Mouse (Mus musculus) thymus, adult 2 months (tissue): ENCODE measurements around the gene Adam30. TPM values are rescaled to one million over a fixed set of nuclear protein-coding genes. Genes with fewer than 3 reads are reported as not detected.

Source experiments
- DNase-seq: peaks from one replicate; pipeline ENCODE4 v3.0.0; 2021
- H3K27ac ChIP-seq: fragments of 200-500 bp; 2 replicates; pipeline ENCODE4 v1.5.1; 2012; ENCODE audit warnings: low read length, control low read depth; ENCODE audit not compliant: control insufficient read depth, insufficient read depth
- H3K27me3 ChIP-seq: fragments of 200-500 bp; 2 replicates; pipeline ENCODE4 v1.6.1; 2012; ENCODE audit warnings: mild to moderate bottlenecking, low read length, moderate library complexity, mixed read lengths; ENCODE audit not compliant: control insufficient read depth, insufficient read depth
- H3K36me3 ChIP-seq: fragments of 200-500 bp; 2 replicates; pipeline ENCODE4 v1.6.1; 2012; ENCODE audit warnings: mild to moderate bottlenecking, low read length, moderate library complexity; ENCODE audit not compliant: control insufficient read depth, insufficient read depth
- H3K4me1 ChIP-seq: fragments of 200-500 bp; replicated peaks from 2 replicates; pipeline ENCODE4 v1.6.1; 2012; ENCODE audit warnings: low read length; ENCODE audit not compliant: control insufficient read depth, insufficient read depth
- H3K4me3 ChIP-seq: fragments of 200-500 bp; 2 replicates; pipeline ENCODE4 v1.5.1; 2012; ENCODE audit warnings: mild to moderate bottlenecking, low read length, control low read depth, moderate library complexity; ENCODE audit not compliant: control insufficient read depth, insufficient read depth
- CTCF ChIP-seq: fragments of 200-500 bp; IDR thresholded peaks from 2 replicates; pipeline ENCODE4 v1.5.1; 2012; ENCODE audit warnings: mild to moderate bottlenecking, control low read depth, low read length, moderate library complexity, borderline replicate concordance; ENCODE audit not compliant: control insufficient read depth, poor library complexity, insufficient read depth; ENCODE audit errors: extremely low read depth
- POLR2A ChIP-seq: fragments of 200-500 bp; IDR thresholded peaks from 2 replicates; pipeline ENCODE4 v1.6.1; 2012; ENCODE audit warnings: mild to moderate bottlenecking, low read length, control low read depth, moderate library complexity; ENCODE audit not compliant: control insufficient read depth, poor library complexity, insufficient read depth; ENCODE audit errors: extremely low read depth
- WGBS: fragments of 180-500 bp; shearing (Covaris S2); methylation state at CpG from one replicate; pipeline ENCODE4 v1.1.7; 2018; 5-methylcytosine and 5-hydroxymethylcytosine counted together
- polyA plus RNA-seq: library from polyadenylated mRNA; depleted of rRNA; stranded (reverse); fragments of >200 nt; gene quantifications from 2 replicates; pipeline ENCODE4 v1.2.3, GENCODE M21; 2012

Gene Adam30
- polyA plus RNA-seq, 1 experiment = not detected

GRCm38 (mm10) chr3:98132636-98133035, 27.8 kb upstream of the Adam30 start:
- WGBS = 97% methylated on average over 8 of the region's 8 CpGs
- H3K4me1 ChIP-seq = no peaks in the 10 kb centered on the region
- H3K4me3 ChIP-seq = no peak overlapping the region
- TF ChIP-seq CTCF (no peak), POLR2A (no peak)
- no peaks in the 10 kb centered on the region for H3K27me3 ChIP-seq
- peaks cover 7% of the 10 kb centered on the region; the same call in 1 of the 2 replicates for H3K36me3 ChIP-seq
- no peak for DNase-seq
- H3K27ac ChIP-seq = no peak overlapping the region

- Histone ChIP-seq H3K4me1 (no peaks in the 10 kb centered on the region), H3K27ac (no peak overlapping the region), H3K27me3 (no peaks in the 10 kb centered on the region), H3K4me3 (no peak overlapping the region), H3K36me3 (peaks cover 54% of the 10 kb centered on the region)
- DNase-seq = no peak
- whole genome bisulfite sequencing = 98% methylated on average over 15 of the region's 15 CpGs
- no peak for TF ChIP-seq CTCF
- no peak for TF ChIP-seq POLR2A
Observed at GRCm38 (mm10) chr3:98141456-98141855, 19.0 kb upstream of the Adam30 start.

GRCm38 (mm10) chr3:98142862-98143261, 17.6 kb upstream of the Adam30 start:
- no peak overlapping the region for H3K4me3 ChIP-seq
- no peaks in the 10 kb centered on the region for H3K4me1 ChIP-seq
- DNase-seq = no peak
- no peak for TF ChIP-seq CTCF
- no peak for TF ChIP-seq POLR2A
- H3K36me3 ChIP-seq = peaks cover 68% of the 10 kb centered on the region
- no peak overlapping the region for H3K27ac ChIP-seq
- H3K27me3 ChIP-seq = no peaks in the 10 kb centered on the region
- WGBS = 97% methylated on average over 13 of the region's 13 CpGs

GRCm38 (mm10) chr3:98145204-98145603, 15.2 kb upstream of the Adam30 start:
- Histone ChIP-seq H3K27me3 (no peaks in the 10 kb centered on the region), H3K36me3 (peaks cover 59% of the 10 kb centered on the region), H3K4me1 (no peaks in the 10 kb centered on the region), H3K27ac (no peak overlapping the region), H3K4me3 (no peak overlapping the region)
- TF ChIP-seq CTCF = no peak
- TF ChIP-seq POLR2A = no peak
- 93% methylated on average over 10 of the region's 10 CpGs for WGBS
- DNase-seq = no peak

GRCm38 (mm10) chr3:98146471-98147410, 13.7 kb upstream of the Adam30 start:
- no peak for DNase-seq
- Histone ChIP-seq H3K4me3 (no peak overlapping the region), H3K36me3 (peaks cover 56% of the 10 kb centered on the region), H3K27me3 (no peaks in the 10 kb centered on the region), H3K27ac (no peak overlapping the region), H3K4me1 (no peaks in the 10 kb centered on the region)
- WGBS = 98% methylated on average over 29 of the region's 29 CpGs
- TF ChIP-seq POLR2A = no peak
- TF ChIP-seq CTCF = no peak

GRCm38 (mm10) chr3:98147706-98148105, 12.7 kb upstream of the Adam30 start:
- TF ChIP-seq POLR2A (no peak), CTCF (no peak)
- 97% methylated on average over 14 of the region's 14 CpGs for whole genome bisulfite sequencing
- no peak for DNase-seq
- Histone ChIP-seq H3K4me1 (no peaks in the 10 kb centered on the region), H3K27ac (no peak overlapping the region), H3K36me3 (peaks cover 46% of the 10 kb centered on the region), H3K27me3 (no peaks in the 10 kb centered on the region), H3K4me3 (no peak overlapping the region)
